Mouse (Mus musculus) intestine, embryonic 14.5 days (tissue): Measurements from ENCODE around the gene Cfd. TPM values are rescaled to one million over a fixed set of nuclear protein-coding genes. Genes with fewer than 3 reads are reported as not detected.

Experiments
- ATAC-seq: fragments of 200-750 bp; cut with Nextera tagmentation; replicated peaks from 2 replicates; pipeline ENCODE4 v1.8.0; 2017; ENCODE audit warnings: low read depth, moderate number of reproducible peaks, moderate TSS enrichment, moderate library complexity; ENCODE audit not compliant: low FRiP score, low TSS enrichment
- DNase-seq: peaks from one replicate; pipeline ENCODE4 v3.0.0-alpha.2; 2018; ENCODE audit warnings: low spot score
- H3K27ac ChIP-seq: fragments of 300-500 bp; sonication (generic); 2 replicates; pipeline ENCODE4 v1.5.1; 2014; ENCODE audit warnings: low read depth, mild to moderate bottlenecking, control low read depth
- H3K27me3 ChIP-seq: fragments of 300-500 bp; sonication (generic); replicated peaks from 2 replicates; pipeline ENCODE4 v1.6.1; 2014; ENCODE audit warnings: low read length, control low read depth; ENCODE audit not compliant: control insufficient read depth, insufficient read depth
- H3K36me3 ChIP-seq: fragments of 300-500 bp; sonication (generic); 2 replicates; pipeline ENCODE4 v1.6.1; 2014; ENCODE audit warnings: low read length, control low read depth; ENCODE audit not compliant: control insufficient read depth, insufficient read depth
- H3K4me1 ChIP-seq: fragments of 300-500 bp; sonication (generic); replicated peaks from 2 replicates; pipeline ENCODE4 v1.6.1; 2014; ENCODE audit warnings: low read length, control low read depth, mixed read lengths; ENCODE audit not compliant: control insufficient read depth, insufficient read depth
- H3K4me2 ChIP-seq: fragments of 300-500 bp; sonication (generic); 2 replicates; pipeline ENCODE4 v1.6.1; 2014; ENCODE audit warnings: low read length
- H3K4me3 ChIP-seq: fragments of 300-500 bp; sonication (generic); 2 replicates; pipeline ENCODE4 v1.5.1; 2014; ENCODE audit warnings: low read depth, low read length, control low read depth, mixed read lengths
- H3K9ac ChIP-seq: fragments of 300-500 bp; sonication (generic); 2 replicates; pipeline ENCODE4 v1.6.1; 2014; ENCODE audit warnings: mild to moderate bottlenecking, low read length
- H3K9me3 ChIP-seq: fragments of 300-500 bp; sonication (generic); 2 replicates; pipeline ENCODE4 v1.6.1; 2016; ENCODE audit warnings: low read length, control low read depth; ENCODE audit not compliant: control insufficient read depth
- WGBS: fragments of 180-500 bp; shearing (Covaris S2); extraction: QIAGEN DNeasy Blood & Tissue Kit; methylation state at CpG from one replicate; pipeline ENCODE4 v1.1.7; 2014; 5-methylcytosine and 5-hydroxymethylcytosine counted together
- polyA plus RNA-seq: library from polyadenylated mRNA; unstranded; fragments of >200 nt; fragmentation: Nextera tagmentation; extraction: Ambion mirVana; gene quantifications from 2 replicates; pipeline ENCODE4 v1.2.1, GENCODE M21; 2014

The Cfd gene
- polyA plus RNA-seq, result not detected in 2 replicates

DNA sequence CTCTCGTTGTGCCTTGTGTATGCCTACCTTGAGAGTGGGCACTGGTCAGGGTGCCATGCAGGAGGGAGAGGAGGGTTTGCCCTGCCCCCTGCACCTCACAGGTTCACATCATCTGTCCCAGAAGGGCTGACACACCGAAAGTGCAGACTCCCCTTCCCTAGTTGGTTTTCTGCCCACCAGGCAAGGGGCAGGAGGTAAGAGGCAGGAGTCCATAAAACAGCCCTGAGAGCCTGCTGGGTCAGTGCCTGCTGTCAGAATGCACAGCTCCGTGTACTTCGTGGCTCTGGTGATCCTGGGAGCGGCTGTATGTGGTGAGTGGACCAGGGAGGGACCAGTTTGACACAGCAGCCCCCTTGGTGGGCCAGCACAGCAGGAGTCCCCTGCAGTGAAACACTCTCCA is at the start of gene Cfd:
Cfd (plus strand) TSS at position 184 of the 400 bp plus-strand sequence.
- no peak within 1 kb of the TSS for H3K4me3 ChIP-seq
- WGBS, result 41% methylated on average over 5 of the region's 5 CpGs
- no peaks in the 10 kb centered on the region for H3K4me1 ChIP-seq
- no peak for DNase-seq
- H3K4me2 ChIP-seq, result no peak within 1 kb of the TSS
- ATAC-seq, result no peak
- no peak within 1 kb of the TSS for H3K27ac ChIP-seq
- no peaks in the 10 kb centered on the region for H3K9me3 ChIP-seq
- H3K9ac ChIP-seq, result no peak within 1 kb of the TSS
- H3K36me3 ChIP-seq, result peaks cover 7% of the 10 kb centered on the region; the same call in 1 of the 2 replicates
- H3K27me3 ChIP-seq, result no peaks in the 10 kb centered on the region

DNA sequence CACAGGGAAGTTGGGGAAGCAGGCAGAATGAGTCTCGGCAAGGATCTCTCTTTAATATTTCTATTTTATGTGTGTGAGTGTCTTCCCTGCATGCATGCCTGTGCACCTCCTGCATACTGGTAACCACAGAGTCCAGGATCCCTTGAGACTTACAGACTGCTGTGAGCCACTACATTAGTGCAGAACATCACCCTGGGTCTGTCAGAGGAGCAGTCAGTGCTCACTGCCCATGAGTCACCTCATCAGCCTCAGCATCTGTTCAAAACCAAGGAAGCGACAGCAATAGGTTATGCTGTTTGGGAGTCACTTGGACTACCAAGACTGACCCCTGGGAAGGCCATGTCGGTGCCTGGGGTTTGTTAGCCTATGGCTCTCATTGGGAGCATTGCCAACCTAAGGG is 48.3 kb upstream of the Cfd start:
- ATAC-seq, result no peak
- peaks cover 20% of the 10 kb centered on the region for H3K4me1 ChIP-seq
- H3K9me3 ChIP-seq, result no peaks in the 10 kb centered on the region
- WGBS, result 64% methylated on average over 3 of the region's 3 CpGs
- no peak for DNase-seq
- peak overlapping the region; percentile 7; the same call in 1 of the 2 replicates for H3K27ac ChIP-seq
- H3K27me3 ChIP-seq, result no peaks in the 10 kb centered on the region
- no peak overlapping the region for H3K9ac ChIP-seq
- H3K4me2 ChIP-seq, result no peak overlapping the region
- no peaks in the 10 kb centered on the region for H3K36me3 ChIP-seq
- no peak overlapping the region for H3K4me3 ChIP-seq

DNA sequence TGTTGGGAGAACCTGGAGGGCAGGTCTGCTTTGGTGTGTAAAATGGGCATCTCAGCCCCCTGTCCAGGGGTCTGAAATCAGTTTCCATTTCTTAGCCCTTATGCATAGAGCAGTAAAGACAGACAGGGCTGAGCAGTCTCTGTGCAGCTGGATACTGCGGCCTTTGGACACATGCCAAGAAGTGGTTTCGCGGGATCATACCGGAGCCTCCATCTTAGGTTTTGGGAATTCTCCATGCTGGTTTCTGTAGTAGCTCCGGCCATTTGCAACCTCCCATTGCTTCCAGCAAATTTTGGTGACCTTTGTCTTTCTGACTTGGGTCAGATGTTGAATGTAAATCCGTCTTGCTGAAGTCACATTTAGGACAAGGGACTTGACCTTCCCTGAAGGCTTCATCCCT is 47.2 kb upstream of the Cfd start:
- 55% methylated on average over 6 of the region's 6 CpGs for WGBS
- no peaks in the 10 kb centered on the region for H3K36me3 ChIP-seq
- ATAC-seq (0 out of 2 replicates have a peak, but pooled peaks have one; percentile 35), DNase-seq (no peak)
- peaks cover 20% of the 10 kb centered on the region for H3K4me1 ChIP-seq
- H3K9ac ChIP-seq, result no peak overlapping the region
- H3K4me2 ChIP-seq, result no peak overlapping the region
- no peaks in the 10 kb centered on the region for H3K9me3 ChIP-seq
- no peaks in the 10 kb centered on the region for H3K27me3 ChIP-seq
- peak overlapping the region; percentile 27; the same call in 1 of the 2 replicates for H3K27ac ChIP-seq
- H3K4me3 ChIP-seq, result no peak overlapping the region

DNA sequence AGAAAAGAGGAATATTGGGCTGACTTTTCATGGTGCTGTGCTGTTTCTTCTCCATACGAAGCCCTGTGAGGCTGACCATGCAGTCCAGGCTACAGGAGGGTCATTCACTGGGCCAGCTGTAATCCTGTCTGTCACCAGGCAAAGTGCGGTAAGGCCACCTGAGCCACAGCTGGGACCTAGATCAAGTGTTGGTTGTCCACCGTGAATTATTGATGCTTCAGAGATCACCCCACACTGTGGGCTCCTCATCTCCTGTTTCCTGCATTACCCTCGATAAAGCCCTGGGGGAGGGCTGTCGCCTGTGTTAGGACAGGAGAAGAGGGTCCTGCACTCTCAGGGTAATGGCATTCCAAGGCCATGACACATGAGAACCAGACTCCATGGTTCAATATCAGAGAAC is 44.1 kb upstream of the Cfd start:
- Histone ChIP-seq H3K4me2 (no peak overlapping the region), H3K36me3 (no peaks in the 10 kb centered on the region), H3K27ac (no peak overlapping the region), H3K9ac (no peak overlapping the region), H3K4me3 (no peak overlapping the region), H3K27me3 (no peaks in the 10 kb centered on the region), H3K9me3 (no peaks in the 10 kb centered on the region), H3K4me1 (peaks cover 19% of the 10 kb centered on the region)
- 51% methylated on average over 5 of the region's 5 CpGs for WGBS
- ATAC-seq (no peak), DNase-seq (no peak)

DNA sequence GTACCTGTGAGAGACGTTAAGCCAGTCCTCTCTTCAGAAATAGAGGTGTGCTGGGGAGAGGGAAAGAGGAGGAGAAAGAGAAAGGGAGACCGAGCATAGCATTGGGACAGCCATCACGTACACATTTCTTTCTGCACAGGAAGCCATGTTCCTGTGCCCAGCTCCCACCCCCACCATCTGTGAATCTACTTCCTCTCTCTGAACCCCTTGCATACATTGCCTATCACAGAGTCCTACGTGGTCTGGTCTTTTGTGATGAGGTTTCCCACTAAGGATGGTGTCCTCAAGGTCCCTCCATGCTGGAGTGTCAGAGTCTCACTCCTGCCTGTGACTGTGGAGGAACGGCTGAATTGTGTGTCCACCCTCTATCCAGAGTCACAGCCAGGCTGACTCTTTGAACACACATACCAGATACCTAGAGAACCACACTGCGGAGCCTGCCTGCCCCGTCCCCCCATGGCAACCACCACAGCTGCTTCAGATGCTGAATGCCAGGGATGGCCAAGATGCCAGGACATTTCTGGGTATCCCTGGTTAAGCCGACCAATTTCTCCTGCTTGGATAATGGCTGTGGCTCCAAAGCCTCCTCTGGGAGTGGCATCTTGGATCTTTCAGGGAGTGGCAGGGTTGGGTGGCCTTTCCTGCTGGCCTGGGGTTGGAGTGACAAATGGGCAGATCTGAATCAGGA is 40.6 kb upstream of the Cfd start:
- Histone ChIP-seq H3K9ac (no peak overlapping the region), H3K4me1 (peaks cover 20% of the 10 kb centered on the region), H3K27ac (no peak overlapping the region; the same call in 1 of the 2 replicates), H3K9me3 (no peaks in the 10 kb centered on the region), H3K27me3 (no peaks in the 10 kb centered on the region), H3K4me2 (no peak overlapping the region), H3K4me3 (no peak overlapping the region), H3K36me3 (no peaks in the 10 kb centered on the region)
- ATAC-seq (no peak), DNase-seq (no peak)
- 85% methylated on average over 8 of the region's 8 CpGs for WGBS

DNA sequence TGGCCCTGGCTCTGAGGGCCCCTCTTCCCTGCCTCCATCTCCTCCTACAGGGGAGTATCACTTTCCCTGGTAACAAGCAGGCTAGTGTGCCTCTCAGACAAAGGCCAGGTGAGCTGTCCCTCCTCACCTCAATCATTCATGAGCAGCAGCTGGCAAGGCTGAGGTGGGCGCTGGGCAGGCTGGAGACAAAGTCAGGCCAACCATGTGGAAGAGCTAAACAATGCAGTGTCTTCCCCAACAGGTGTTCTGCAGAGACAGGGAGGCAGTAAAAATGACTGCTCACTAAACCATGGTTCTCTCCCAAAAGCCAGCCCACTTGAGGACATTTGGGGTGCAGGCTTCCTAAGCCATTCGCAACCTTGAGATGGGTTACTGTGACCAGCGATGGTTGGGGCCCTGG is 39.0 kb upstream of the Cfd start:
- no peak overlapping the region for H3K4me3 ChIP-seq
- ATAC-seq (no peak), DNase-seq (no peak)
- H3K27ac ChIP-seq, result peak overlapping the region; percentile 100
- no peaks in the 10 kb centered on the region for H3K27me3 ChIP-seq
- 58% methylated on average over 3 of the region's 3 CpGs for WGBS
- H3K36me3 ChIP-seq, result peaks cover 2% of the 10 kb centered on the region
- H3K4me1 ChIP-seq, result peaks cover 24% of the 10 kb centered on the region
- H3K9me3 ChIP-seq, result no peaks in the 10 kb centered on the region
- peak overlapping the region; percentile 98; the same call in 1 of the 2 replicates for H3K4me2 ChIP-seq
- peak overlapping the region; percentile 86 for H3K9ac ChIP-seq

DNA sequence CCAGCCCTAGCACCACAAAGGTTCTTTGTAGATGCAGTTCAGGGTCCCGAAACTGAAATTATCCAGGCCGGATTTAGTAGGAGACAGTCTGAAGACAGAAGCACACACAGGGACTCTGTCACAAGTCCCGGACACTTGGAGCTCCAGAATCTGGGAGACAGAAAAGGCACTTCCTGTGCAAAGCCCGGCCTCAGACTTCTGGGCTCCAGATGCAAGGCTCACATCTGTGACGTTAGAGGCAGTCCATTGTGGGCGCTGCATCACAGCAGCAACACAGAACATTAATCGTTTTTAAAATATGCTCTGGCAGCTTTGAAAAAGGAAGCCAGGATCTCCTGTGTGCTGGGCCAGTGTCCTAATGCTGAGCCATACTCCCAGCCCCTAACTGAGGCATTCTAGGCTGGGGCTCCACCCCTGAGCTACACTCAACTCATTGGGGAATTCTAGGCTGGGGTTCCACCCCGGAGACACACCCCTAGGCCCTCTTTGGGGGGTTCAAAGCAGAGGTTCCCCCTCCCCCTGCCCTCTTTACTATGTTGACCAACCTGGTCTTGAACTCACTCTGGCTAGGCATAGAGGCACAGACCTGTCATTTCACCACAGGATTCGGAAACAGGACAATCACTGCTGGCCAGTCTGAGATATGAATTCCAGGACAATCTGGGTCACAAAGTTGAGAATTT is 38.4 kb upstream of the Cfd start:
- Histone ChIP-seq H3K9ac (peak overlapping the region; percentile 86), H3K27me3 (no peaks in the 10 kb centered on the region), H3K9me3 (no peaks in the 10 kb centered on the region), H3K36me3 (peaks cover 8% of the 10 kb centered on the region), H3K4me3 (peak overlapping the region; percentile 98), H3K4me2 (peak overlapping the region; percentile 98), H3K27ac (peak overlapping the region; percentile 100), H3K4me1 (peaks cover 30% of the 10 kb centered on the region)
- no peak for ATAC-seq
- 38% methylated on average over 9 of the region's 9 CpGs for WGBS
- no peak for DNase-seq

DNA sequence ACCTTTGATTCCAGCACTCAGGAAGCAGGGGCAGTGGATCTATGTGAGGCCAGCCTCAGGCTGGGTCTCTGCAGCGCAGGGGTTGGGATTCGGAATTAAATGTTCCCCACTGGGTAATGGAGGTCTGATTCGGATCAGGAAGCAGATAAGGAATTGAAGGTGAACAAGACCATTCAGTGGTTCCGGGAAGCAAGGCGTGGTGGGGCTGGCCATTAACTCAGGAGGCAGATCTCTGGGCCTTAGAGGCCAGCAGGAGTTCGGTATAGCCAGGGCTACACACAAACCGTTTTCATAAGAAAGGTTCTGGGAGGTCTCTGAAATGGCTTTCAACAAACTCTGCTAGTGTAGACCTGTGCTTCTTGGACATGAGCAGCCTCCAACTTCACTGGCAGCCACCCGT is 37.8 kb upstream of the Cfd start:
- Histone ChIP-seq H3K9ac (peak overlapping the region; percentile 86), H3K4me1 (peaks cover 36% of the 10 kb centered on the region), H3K36me3 (peaks cover 12% of the 10 kb centered on the region), H3K9me3 (no peaks in the 10 kb centered on the region), H3K27ac (peak overlapping the region; percentile 100), H3K27me3 (no peaks in the 10 kb centered on the region), H3K4me3 (peak overlapping the region; percentile 98), H3K4me2 (peak overlapping the region; percentile 98)
- whole genome bisulfite sequencing, result 26% methylated on average over 8 of the region's 8 CpGs
- ATAC-seq (no peak), DNase-seq (no peak)
